Mouse (Mus musculus) thymus, postnatal 36 days (tissue): ENCODE measurements around the gene Zfp963.

ENCODE experiments used
- DNase-seq, 2 experiments: peaks; one replicate each; pipeline ENCODE4 v3.0.0; 2022; ENCODE audit warnings: mixed read lengths in 2 of 2

Zfp963 gene

DNA sequence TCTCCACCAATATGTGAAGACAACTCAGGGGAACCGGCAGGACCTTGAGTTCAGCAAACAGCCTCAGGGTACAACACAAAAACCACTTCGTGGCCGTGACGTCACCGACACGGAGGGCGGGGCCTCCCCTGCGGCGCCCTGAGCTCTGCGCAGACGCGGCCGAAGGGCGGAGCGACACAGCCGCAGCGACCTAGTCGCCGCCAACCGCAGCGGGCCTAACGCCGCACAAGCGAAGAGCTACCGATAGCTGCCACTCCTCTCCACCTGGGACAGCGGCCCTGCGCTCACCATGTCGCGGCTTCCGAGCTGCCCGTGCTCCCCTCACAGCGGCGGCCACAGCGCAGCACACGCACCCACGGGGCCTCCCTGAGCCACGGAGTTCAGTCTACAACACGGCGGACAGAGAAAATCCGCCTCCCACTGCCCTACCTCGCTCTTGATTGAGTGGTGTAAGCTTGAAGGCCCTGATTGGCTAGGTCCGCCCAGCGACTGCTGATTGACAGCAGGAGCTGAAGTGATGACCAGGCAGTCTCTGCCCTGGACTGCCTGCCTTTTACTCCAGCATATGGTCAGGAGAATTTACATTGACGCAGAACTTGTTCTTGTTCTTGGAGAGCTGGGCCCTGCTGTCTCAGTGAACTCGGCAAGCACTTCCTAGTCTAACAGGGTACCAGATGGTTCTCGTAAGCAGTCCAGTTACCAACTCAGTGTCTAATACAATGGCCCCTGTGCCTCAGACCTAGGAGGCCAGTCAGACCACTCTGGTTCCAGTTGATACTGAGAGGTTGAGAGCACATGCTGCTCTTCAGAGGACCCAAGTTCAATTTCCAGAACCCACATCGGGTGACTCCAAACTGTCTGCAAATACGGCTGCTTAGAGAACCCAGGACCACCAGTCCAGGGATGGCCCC lies at the start of gene Zfp963:
Gene Zfp963, minus strand, starts transcription at position 427 of the 911 bp plus-strand sequence.
- DNase-seq, result peak; percentile 97

DNA sequence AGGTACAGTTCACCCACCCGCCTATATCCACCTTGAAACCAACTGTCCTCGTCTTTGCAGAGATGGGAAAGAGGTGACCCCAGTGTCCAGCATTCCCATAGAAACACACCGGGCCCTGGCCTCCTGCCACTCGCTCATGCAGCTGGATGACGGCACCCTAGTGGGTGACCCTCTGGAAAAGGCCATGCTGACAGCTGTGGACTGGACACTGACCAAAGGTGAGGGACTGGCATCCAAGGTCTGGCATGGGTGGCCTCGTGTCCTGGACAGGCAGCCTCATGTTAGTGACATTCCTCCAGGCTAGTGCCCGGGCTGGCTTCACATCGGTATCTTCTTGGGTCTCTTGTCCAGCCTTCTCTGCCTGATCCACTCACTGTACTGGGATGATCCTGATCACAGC lies 49.5 kb upstream of the Zfp963 start:
- DNase-seq, result peak in 1 of 2 experiments; percentile 1

DNA sequence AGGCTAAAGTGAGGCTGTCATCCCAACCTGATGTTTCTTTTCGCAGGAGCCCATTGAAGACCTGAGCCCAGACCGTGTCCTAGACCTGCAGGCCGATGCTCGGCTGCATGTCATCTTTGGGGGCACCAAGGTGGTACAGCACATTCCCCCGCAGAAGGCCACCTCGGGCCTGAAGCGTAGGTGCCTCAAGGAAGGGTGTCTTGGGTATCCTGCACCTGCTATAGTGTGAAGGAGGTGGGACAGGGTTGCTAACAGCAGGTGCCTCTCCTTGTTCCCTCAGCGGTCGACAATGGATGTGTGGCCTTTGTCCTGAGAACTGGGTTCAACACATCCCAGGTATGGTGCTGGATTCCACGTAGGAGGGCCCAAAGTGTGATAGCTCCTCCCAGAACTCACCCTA lies 47.9 kb upstream of the Zfp963 start:
- peak in 1 of 2 experiments; percentile 0 for DNase-seq

DNA sequence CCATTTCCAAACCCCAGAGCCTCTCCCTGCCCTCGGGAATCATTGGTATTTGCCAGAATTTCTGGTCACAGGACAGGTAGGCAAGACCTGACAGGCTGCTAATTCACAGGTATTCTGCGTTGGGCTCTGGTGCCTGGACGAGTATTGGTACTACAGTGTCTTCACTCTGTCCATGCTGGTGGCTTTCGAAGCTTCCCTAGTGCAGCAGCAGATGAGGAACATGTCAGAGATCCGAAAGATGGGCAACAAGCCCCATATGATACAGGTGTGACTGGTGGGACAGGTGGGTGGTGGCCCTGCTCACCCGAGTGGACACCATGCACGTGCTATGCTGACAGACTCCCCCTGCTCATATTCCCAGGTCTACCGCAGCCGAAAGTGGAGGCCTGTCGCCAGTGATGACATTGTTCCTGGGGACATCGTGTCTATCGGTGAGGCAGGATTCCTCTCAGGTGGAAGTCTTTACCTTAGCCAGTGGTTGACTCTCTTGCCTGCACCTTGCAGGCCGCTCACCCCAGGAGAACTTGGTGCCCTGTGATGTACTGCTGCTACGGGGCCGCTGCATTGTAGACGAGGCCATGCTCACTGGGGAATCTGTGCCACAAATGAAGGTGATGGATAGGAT lies 47.1 kb upstream of the Zfp963 start:
- peak in 1 of 2 experiments; percentile 0 for DNase-seq

DNA sequence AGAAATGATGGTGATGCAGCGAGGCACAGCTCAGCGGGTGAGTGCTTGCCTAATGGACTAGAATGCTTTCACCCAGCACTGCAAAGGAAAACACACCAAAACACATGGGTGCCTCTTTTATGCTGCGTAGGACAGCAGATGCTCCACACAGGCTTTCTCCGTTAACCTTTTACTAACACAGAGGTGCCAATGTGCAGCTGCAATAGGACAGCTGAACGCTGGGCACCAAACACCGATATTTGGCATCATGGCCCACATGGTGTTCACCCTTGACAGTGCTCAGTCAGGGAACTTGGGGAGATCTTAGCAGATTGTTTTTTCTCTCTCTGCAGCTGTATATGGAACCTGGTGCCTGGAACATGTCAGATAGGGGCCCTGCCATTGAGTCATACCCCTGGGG lies 45.1 kb upstream of the Zfp963 start:
- no peak for DNase-seq

DNA sequence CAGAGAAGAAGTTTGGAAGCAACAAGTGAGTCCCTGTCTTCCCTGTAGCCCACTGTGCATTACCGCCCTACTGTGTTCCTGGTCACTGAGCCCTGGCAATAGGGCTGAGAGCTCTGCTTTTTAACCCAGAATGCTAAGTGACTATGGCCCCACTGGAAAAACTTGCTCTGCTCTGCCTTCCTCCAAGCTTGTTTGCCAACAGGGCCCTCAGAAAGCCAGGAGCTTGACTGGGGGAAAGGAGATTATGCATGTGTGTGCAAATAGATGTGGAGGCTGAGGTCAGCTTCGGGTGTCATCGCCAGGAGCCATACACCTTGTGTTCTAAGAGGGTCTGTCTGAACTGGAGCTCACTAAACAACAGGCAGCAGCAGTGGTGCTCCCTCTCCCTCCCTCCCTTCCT lies 44.3 kb upstream of the Zfp963 start:
- no peak for DNase-seq

DNA sequence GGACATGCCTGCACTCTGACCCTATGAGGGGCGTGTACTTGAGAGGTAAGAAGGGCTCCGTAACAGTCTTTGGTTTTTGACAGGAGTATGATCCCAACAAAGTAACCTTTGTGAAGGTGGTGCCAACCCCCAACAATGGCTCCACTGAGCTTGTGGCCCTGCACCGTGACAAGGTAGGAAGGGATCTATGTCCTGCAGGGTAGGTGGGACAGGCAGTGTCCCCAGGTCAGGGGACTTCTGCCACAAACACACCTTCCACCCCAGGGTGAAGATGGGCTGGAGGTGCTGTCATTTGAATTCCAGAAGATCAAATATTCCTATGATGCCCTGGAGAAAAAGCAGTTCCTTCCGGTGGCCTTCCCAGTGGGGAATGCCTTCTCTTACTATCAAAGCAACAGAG lies 43.9 kb upstream of the Zfp963 start:
- DNase-seq, result no peak

DNA sequence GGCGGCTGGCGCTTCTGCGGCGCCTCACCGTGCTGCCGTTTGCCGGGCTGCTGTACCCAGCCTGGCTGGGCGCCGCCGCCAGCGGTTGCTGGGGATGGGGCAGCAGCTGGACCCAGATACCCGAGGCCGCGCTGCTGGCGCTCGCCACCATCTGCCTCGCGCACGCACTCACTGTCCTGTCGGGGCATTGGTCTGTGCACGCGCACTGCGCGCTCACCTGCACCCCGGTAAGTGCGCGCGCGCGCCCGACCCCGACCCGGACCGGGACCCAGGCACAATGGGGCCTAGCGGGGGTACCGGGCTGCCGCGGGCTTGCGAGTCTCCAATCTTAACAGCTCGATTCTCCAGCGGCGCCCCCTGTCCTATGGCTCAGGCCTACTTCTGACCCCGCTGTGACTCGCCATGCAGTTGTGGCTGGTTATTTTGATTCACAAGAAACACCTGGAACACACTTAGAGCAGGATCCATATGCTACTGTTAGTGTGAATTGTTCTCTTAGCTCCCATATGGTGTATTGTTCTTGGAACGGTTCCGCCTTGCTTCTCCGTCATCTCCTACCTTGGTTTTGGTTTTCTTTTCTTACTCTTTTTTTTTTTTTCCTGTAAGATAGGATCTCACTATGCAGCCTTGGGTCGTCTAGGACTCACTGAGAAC lies 41.8 kb upstream of the Zfp963 start:
- DNase-seq, result peak; percentile 52 to 67

DNA sequence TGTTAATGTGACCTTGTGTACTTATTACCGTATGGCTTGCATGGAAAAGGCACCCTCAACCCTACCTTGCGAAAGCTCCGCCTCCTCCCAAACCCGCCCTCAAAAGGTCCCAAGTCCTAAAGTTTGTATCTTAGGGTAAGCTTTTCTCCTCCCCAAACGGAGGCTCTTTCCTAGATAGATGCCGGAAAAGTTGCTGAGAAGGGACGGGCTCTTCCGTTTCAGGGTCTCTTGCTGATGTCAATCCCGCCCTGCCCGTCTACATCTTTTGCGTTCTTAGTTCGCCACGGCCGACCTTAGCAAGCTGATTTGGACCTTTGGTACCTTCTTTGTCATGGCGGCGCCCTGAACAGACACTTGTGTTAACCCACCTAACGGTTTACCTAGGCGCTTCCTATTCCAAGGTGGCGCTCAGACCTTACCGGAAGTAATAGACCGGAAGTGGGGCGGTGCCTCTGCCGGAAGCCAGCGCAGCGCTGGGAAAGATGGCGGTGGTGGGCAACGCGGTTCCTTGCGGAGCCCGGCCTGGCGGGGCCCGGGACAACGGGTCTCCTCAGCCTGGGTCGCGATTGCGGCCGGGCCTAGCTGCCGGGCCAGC lies 41.1 kb upstream of the Zfp963 start, which contains the start of the genes Atp13a1 and Zfp866:
Gene Atp13a1, plus strand, starts transcription at position 391 of the 595 bp plus-strand sequence.
Gene Zfp866, minus strand, starts transcription at position 406 of the 595 bp plus-strand sequence.
- peak; percentile 88 to 90 for DNase-seq

DNA sequence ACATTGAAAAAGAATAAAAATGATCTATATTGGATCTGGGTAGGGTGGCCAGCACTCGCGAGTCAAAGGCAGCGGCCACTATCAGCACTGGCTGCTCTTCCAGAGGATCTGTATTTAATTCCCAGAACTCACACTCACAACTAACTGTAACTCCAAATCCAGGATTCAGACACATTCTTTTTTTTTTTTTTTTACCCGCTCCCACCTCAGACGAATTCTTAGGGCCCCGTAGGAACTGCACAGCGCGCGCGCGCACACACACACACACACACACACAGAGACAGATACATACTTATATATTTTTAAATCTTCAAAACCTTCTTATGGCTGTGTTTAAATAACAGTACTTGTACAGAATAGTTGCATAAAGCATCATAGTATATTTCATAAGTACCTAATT lies 40.6 kb upstream of the Zfp963 start:
- DNase-seq, result no peak

DNA sequence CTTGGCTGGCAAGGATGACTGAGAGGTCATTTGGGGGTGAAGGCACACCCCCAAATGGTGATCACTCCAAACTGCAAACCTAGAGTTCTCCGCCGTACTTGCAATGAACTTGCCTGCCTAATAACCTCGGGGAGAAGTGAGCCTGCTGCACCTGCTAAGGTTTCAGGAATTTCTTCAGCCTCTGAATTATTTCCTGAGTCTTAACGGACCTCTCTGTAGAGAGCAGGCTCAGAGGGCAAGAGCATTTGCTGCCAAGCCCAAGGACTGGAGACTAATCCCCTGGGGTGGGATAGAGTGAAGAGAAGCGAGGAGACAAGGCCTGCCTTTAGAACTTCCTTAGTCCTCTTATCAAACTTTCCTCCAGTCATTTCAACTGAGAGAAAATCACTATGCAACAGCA lies 40.0 kb upstream of the Zfp963 start:
- no peak for DNase-seq

DNA sequence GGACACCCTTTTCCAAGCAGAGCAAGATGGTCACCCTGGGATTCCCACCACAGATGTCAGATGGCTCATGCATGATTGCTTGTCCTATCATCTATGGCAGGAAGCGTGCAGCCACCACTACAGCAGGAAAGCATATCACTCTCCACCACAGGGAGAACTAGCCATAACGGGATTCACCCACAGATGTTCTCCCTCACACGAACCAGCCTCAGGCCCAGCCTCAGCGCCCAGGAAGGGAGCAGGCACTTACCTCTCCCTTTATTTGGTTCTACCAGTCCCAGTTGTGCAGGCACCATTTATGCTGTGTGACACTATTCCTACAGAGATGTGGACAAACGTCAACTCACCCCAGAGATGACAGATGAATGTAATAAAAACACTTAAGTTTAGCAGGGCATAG lies 39.3 kb upstream of the Zfp963 start:
- no peak for DNase-seq

DNA sequence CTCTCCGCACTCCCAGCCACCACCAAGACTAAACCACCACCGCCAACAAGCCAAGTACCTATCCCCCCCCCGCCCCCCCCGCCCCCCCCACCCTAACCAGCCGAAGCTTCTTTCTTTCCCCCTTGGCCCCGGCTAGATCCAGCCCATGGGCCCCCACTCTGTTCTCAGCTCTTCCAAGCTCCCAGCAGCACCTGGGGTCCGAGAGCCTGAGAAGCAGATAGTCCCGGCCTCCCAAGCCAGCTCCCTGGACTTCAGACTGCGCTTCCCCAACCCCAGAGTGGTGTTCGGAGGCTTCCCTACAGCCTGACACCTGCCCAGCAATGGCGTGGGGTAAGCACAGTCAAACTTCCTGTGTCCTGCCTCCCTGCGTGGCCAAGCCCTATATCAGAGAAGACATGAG lies 27.3 kb upstream of the Zfp963 start:
- DNase-seq, result no peak

DNA sequence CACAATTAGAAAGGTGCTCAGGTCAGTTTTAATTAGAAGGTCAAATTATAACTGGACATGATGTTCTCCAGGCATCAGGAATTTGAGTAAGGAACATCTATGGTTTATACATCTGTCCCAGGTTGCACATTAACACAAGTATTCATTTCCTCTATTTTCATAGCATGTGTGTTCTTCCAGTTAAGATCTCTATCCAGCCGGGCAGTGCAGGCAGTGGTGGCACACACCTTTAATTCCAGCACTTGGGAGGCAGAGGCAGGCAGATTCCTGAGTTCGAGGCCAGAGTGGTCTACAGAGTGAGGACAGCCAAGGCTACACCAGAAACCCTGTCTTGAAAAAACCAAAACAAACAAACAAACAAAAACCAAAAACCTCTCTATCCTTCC lies 25.4 kb upstream of the Zfp963 start:
- DNase-seq, result no peak

DNA sequence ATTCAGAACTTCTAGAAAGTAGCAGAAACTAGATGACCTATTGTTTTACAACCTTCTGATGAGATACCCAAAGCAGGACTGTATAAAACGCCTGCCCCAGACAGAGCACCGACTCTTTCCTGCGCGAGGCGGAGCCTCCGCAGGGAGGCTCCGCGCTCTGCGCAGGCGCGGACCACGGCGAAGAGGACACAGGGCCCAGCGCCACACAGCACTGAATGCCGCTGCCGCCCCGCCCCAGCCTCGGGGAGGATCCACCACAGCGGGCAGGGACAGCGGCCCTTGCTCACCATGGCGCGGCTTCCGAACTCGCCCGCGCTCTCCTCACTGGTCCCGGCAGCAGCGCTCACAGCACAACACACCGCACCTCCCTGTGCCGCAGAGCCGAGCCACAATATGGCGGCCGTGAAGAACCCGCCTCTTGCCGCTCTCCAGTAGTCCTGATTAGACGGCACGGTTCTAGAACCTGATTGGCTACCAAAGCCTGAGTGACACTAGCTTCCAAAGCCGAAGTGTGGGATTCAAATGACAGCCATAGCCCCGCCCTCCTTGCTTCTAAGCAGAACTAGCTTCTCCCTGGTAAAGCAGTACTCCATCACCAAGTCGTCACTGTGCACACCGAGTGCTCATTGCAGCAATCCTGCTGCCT lies 24.9 kb upstream of the Zfp963 start, which contains the start of gene Gm20422:
Gene Gm20422, minus strand, starts transcription at position 384 of the 646 bp plus-strand sequence.
- DNase-seq, result peak; percentile 86 to 89

DNA sequence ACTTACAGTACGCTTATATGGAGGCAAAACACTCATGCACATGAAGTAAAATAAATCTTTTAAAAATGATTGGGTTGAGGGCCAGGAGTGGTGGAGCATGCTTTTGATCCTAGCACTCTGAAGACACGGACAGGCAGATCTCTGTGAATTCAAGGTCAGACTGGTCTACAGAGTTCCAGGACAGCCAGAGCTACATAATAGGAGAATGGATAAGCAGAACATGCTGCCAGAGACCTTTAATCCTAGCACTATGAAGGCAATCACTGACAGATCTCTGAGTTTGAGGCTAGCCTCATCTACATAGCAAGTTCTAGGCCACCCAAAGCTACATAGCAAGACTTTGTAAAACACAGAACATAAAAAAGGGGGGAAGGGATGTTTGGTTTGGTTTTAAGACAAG lies 22.3 kb upstream of the Zfp963 start:
- DNase-seq, result no peak

DNA sequence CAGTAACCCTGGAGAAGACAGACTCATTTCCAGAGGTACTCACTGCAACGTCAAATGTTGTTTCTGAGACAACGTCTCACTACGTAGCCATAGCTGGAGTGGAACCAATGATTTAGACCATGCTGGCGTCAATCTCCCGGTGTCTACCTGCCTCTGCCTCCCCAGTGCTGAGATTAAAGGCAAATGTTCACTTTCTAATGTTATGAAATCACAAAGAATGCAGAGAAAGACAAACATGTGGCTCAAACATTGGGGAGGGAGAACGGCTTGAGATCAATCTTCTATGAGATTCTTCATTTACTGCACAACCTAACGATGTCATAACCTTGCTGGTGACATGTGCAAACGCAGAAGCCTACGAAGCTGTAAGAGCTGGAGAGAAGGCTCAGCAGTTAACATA lies 21.5 kb upstream of the Zfp963 start:
- no peak for DNase-seq

DNA sequence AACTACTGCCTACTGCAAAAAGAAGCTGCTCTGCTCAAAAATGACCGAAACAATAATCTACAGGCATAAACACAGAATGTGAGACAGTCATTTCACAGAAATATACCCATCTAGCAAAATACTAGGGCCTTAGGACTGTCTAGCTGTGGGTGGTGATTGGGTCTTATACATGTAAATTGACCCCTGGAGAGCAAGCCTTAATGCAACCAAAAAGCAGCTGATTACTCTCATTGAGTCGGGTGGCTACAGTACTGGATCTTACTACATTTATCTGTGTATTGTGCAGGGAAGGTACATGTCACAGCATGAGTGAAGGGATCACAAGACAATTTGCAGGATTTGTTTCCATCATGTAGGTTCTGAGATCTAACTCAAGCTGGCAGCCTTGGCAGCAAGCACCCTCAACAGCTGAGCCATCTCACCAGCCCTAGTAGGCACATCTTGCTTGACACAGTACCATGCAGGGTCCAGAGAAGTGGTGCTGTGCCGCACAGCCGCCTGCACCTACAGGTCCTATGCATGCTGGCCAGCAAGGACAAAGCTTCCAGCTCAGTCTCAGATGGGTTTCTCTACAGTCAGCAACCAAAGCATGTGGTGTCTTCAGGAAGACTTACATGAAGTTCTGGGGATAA lies 12.2 kb upstream of the Zfp963 start:
- no peak for DNase-seq

DNA sequence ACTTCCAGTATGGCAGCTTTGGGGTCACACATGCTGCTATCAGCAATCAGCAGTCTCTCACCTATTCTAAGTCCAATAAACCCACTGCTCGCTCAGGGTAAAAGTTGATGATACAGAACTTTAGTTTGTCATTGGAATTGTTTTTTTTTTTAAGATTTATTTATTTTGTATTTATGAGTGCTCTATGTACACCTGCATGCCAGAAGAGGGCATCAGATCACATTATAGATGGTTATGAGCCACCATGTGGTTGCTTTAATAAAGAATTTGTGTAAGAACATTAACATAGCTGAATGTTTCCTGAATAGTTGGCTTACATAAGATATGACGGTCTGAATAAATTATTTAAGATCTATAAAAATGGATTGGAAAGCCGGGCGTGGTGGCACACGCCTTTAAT lies 8.5 kb upstream of the Zfp963 start:
- DNase-seq, result no peak

DNA sequence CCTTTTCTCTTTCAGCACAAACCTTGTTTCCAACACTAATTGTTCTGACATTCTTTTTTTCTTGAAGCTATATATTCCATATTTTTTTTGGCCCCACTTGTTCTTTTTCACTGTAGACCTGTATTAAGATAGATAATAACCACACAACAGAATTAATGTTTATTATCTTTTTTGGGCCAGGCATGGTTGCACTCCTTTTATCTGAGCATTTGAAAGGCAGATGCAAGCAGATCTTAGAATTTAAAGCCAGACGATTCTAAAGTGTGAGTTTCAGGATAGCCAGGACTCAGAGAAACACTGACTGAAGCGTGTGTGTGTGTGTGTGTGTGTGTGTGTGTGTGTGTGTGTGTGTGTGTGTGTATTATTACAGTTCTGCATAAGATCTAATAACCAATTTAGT lies 2.7 kb upstream of the Zfp963 start:
- DNase-seq, result no peak

DNA sequence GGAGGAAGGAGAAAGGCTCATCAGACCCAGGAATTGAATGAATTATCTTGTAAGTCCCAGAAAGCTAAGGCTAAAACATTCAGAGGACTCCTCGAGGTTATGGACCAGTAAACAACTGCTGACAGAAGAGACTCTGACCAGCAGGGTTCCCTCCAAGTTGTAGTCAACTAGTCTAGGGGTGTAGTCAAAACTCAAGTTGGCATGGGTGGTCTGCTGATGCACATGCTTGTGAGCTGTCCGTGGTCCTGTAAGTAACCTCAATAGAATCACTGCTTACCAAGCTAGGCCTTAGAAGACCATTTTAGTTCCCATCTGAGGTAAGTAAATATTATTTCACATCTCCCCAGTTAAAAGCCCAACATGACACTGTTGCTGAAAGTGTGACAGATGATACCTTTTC lies 8.5 kb downstream of the Zfp963 start:
- DNase-seq, result no peak

DNA sequence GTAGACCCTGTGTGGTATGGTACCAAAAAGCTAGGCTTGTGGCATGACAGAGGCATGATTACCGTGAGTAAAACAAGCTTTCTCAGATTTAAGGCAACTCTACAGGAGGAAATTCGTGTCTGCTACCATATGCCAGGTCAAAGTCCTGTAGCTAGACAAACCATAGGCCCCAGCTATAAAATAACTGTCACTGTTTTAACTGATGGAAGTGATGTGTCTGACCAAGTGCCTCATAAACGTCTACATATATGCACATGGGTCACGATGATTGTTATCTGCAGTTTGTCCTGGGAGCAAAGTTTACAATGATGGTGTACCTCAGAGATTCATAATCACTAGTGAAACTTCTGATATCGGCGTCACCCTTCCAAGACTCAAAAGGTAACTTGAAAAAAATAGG lies 9.0 kb downstream of the Zfp963 start:
- DNase-seq, result no peak
